Mouse (Mus musculus) midbrain, embryonic 14.5 days (tissue): ENCODE measurements around the gene Rrp1b. TPM values are rescaled to one million over a fixed set of nuclear protein-coding genes. Genes with fewer than 3 reads are reported as not detected.
A peak's percentile ranks its signal among the peaks of the same experiment; 100 is the strongest.

Source experiments
- ATAC-seq: fragments of 200-750 bp; cut with Nextera tagmentation; 2 replicates; pipeline ENCODE4 v1.8.0; 2017; ENCODE audit warnings: moderate number of reproducible peaks, moderate library complexity; ENCODE audit not compliant: low FRiP score, low TSS enrichment
- DNase-seq: peaks from one replicate; pipeline ENCODE4 v3.0.0-alpha.2; 2015
- H3K27ac ChIP-seq: fragments of 300-500 bp; sonication (generic); replicated peaks from 2 replicates; pipeline ENCODE4 v1.5.1; 2014; ENCODE audit warnings: mild to moderate bottlenecking, low read depth, low read length, moderate library complexity
- H3K27me3 ChIP-seq: fragments of 300-500 bp; sonication (generic); 2 replicates; pipeline ENCODE4 v1.6.1; 2014; ENCODE audit warnings: low read length, control low read depth, mixed read lengths; ENCODE audit not compliant: control insufficient read depth, insufficient read depth
- H3K36me3 ChIP-seq: fragments of 300-500 bp; sonication (generic); 2 replicates; pipeline ENCODE4 v1.6.1; 2014; ENCODE audit warnings: low read length, control low read depth; ENCODE audit not compliant: control insufficient read depth, insufficient read depth
- H3K4me1 ChIP-seq: fragments of 300-500 bp; sonication (generic); 2 replicates; pipeline ENCODE4 v1.6.1; 2014; ENCODE audit warnings: mild to moderate bottlenecking, antibody characterized with exemption, low read length, control low read depth; ENCODE audit not compliant: control insufficient read depth, insufficient read depth
- H3K4me2 ChIP-seq: fragments of 300-500 bp; sonication (generic); 2 replicates; pipeline ENCODE4 v1.6.1; 2014; ENCODE audit warnings: mild to moderate bottlenecking, low read length, moderate library complexity
- H3K4me3 ChIP-seq: fragments of 300-500 bp; sonication (generic); replicated peaks from 2 replicates; pipeline ENCODE4 v1.5.1; 2014; ENCODE audit warnings: low read depth, low read length
- H3K9ac ChIP-seq: fragments of 300-500 bp; sonication (generic); replicated peaks from 2 replicates; pipeline ENCODE4 v1.6.1; 2014; ENCODE audit warnings: mild to moderate bottlenecking, low read length, moderate library complexity
- H3K9me3 ChIP-seq: fragments of 300-500 bp; sonication (generic); 2 replicates; pipeline ENCODE4 v1.6.1; 2016; ENCODE audit warnings: low read length, control low read depth, mixed read lengths; ENCODE audit not compliant: control insufficient read depth
- WGBS: fragments of 180-500 bp; shearing (Covaris S2); extraction: QIAGEN DNeasy Blood & Tissue Kit; methylation state at CpG from one replicate; pipeline ENCODE4 v1.1.7; 2014; 5-methylcytosine and 5-hydroxymethylcytosine counted together
- polyA plus RNA-seq: library from polyadenylated mRNA; unstranded; fragments of >200 nt; fragmentation: Nextera tagmentation; extraction: Ambion mirVana; gene quantifications from 2 replicates; pipeline ENCODE4 v1.2.1, GENCODE M21; 2014

Rrp1b gene
- polyA plus RNA-seq, 1 experiment from 2014 or later, result 38.8 TPM

- Histone ChIP-seq H3K4me3 (no peak overlapping the region), H3K27me3 (no peaks in the 10 kb centered on the region), H3K9me3 (no peaks in the 10 kb centered on the region), H3K27ac (no peak overlapping the region), H3K36me3 (no peaks in the 10 kb centered on the region), H3K4me2 (no peak overlapping the region), H3K9ac (no peak overlapping the region), H3K4me1 (no peaks in the 10 kb centered on the region)
- no peak for DNase-seq
- no peak for ATAC-seq
- 82% methylated on average over 8 of the region's 8 CpGs for WGBS
These were observed 12.8 kb upstream of the Rrp1b start for GRCm38 (mm10) chr17:32023088-32023487.

GRCm38 (mm10) chr17:32024671-32025073 lies 11.2 kb upstream of the Rrp1b start:
- DNase-seq, result no peak
- 69% methylated on average over 5 of the region's 5 CpGs for WGBS

GRCm38 (mm10) chr17:32025386-32025785 lies 10.5 kb upstream of the Rrp1b start:
- Histone ChIP-seq H3K36me3 (no peaks in the 10 kb centered on the region), H3K27ac (no peak overlapping the region), H3K4me3 (no peak overlapping the region), H3K9me3 (no peaks in the 10 kb centered on the region), H3K4me2 (no peak overlapping the region), H3K4me1 (no peaks in the 10 kb centered on the region), H3K9ac (no peak overlapping the region), H3K27me3 (no peaks in the 10 kb centered on the region)
- 6% methylated on average over 2 of the region's 2 CpGs for WGBS
- no peak for ATAC-seq
- peak; percentile 87 for DNase-seq

More at GRCm38 (mm10) chr17:32024671-32025073, 11.2 kb upstream of the Rrp1b start:
- ATAC-seq, result no peak
- Histone ChIP-seq H3K27ac (no peak overlapping the region), H3K9me3 (no peaks in the 10 kb centered on the region), H3K27me3 (no peaks in the 10 kb centered on the region), H3K9ac (no peak overlapping the region), H3K4me1 (no peaks in the 10 kb centered on the region), H3K36me3 (no peaks in the 10 kb centered on the region), H3K4me2 (no peak overlapping the region), H3K4me3 (no peak overlapping the region)

GRCm38 (mm10) chr17:32027666-32028065 lies 8.2 kb upstream of the Rrp1b start:
- Histone ChIP-seq H3K9me3 (no peaks in the 10 kb centered on the region), H3K27ac (no peak overlapping the region), H3K36me3 (no peaks in the 10 kb centered on the region), H3K9ac (no peak overlapping the region), H3K4me1 (no peaks in the 10 kb centered on the region), H3K27me3 (no peaks in the 10 kb centered on the region), H3K4me3 (no peak overlapping the region), H3K4me2 (no peak overlapping the region)
- ATAC-seq (no peak), DNase-seq (peak; percentile 76)
- WGBS, result 31% methylated on average over 3 of the region's 3 CpGs

GRCm38 (mm10) chr17:32028301-32028700 lies 7.6 kb upstream of the Rrp1b start:
- Histone ChIP-seq H3K36me3 (no peaks in the 10 kb centered on the region), H3K4me1 (no peaks in the 10 kb centered on the region), H3K9me3 (no peaks in the 10 kb centered on the region), H3K27ac (no peak overlapping the region), H3K9ac (no peak overlapping the region), H3K27me3 (no peaks in the 10 kb centered on the region), H3K4me2 (no peak overlapping the region), H3K4me3 (no peak overlapping the region)
- WGBS, result 84% methylated on average over 3 of the region's 3 CpGs
- DNase-seq (no peak), ATAC-seq (no peak)

- Histone ChIP-seq H3K4me3 (no peak overlapping the region), H3K27ac (no peak overlapping the region), H3K27me3 (no peaks in the 10 kb centered on the region), H3K9me3 (no peaks in the 10 kb centered on the region), H3K4me2 (no peak overlapping the region), H3K4me1 (no peaks in the 10 kb centered on the region), H3K36me3 (no peaks in the 10 kb centered on the region), H3K9ac (no peak overlapping the region)
- no peak for ATAC-seq
- WGBS, result 40% methylated on average over 7 of the region's 7 CpGs
- no peak for DNase-seq
These were observed 4.2 kb upstream of the Rrp1b start for GRCm38 (mm10) chr17:32031684-32032083.

- no peak overlapping the region for H3K4me3 ChIP-seq
These were observed 1.6 kb upstream of the Rrp1b start for GRCm38 (mm10) chr17:32034322-32034721.

GRCm38 (mm10) chr17:32036509-32037438 lies 874 bp downstream of the Rrp1b start:
- H3K27ac ChIP-seq, result peak overlapping the region; percentile 76
- peak overlapping the region; percentile 76 for H3K9ac ChIP-seq
- no peaks in the 10 kb centered on the region for H3K36me3 ChIP-seq
- H3K4me1 ChIP-seq, result peaks cover 12% of the 10 kb centered on the region
- H3K9me3 ChIP-seq, result no peaks in the 10 kb centered on the region
- peak overlapping the region; percentile 90 for H3K4me3 ChIP-seq
- H3K4me2 ChIP-seq, result peak overlapping the region; percentile 84
- peak; percentile 64; the same call in 1 of the 2 replicates for ATAC-seq
- under 1% methylated on average over 46 of the region's 46 CpGs for WGBS
- no peaks in the 10 kb centered on the region for H3K27me3 ChIP-seq
- peak; percentile 36 for DNase-seq

More at GRCm38 (mm10) chr17:32034322-32034721, 1.6 kb upstream of the Rrp1b start:
- H3K36me3 ChIP-seq, result no peaks in the 10 kb centered on the region
- H3K4me1 ChIP-seq, result peaks cover 12% of the 10 kb centered on the region
- DNase-seq, result no peak
- no peak overlapping the region for H3K9ac ChIP-seq
- no peak overlapping the region for H3K27ac ChIP-seq
- no peaks in the 10 kb centered on the region for H3K27me3 ChIP-seq
- no peak overlapping the region for H3K4me2 ChIP-seq
- ATAC-seq, result no peak
- H3K9me3 ChIP-seq, result no peaks in the 10 kb centered on the region
- WGBS, result 92% methylated on average over 23 of the region's 23 CpGs

GRCm38 (mm10) chr17:32040263-32040662 lies 4.4 kb downstream of the Rrp1b start:
- Histone ChIP-seq H3K27me3 (no peaks in the 10 kb centered on the region), H3K4me1 (peaks cover 12% of the 10 kb centered on the region), H3K9me3 (no peaks in the 10 kb centered on the region), H3K36me3 (no peaks in the 10 kb centered on the region), H3K27ac (no peak overlapping the region), H3K4me3 (no peak overlapping the region), H3K4me2 (no peak overlapping the region), H3K9ac (no peak overlapping the region)
- no peak for ATAC-seq
- 91% methylated on average over 10 of the region's 10 CpGs for WGBS
- DNase-seq, result no peak
